Mouse (Mus musculus) midbrain, embryonic 15.5 days (tissue): ENCODE data around the gene Prkg2. TPM values are rescaled to one million over a fixed set of nuclear protein-coding genes. Genes with fewer than 3 reads are reported as not detected.

Source experiments
- ATAC-seq: fragments of 200-750 bp; cut with Nextera tagmentation; replicated peaks from 2 replicates; pipeline ENCODE4 v1.8.0; 2017; ENCODE audit warnings: moderate TSS enrichment
- H3K27ac ChIP-seq: fragments of 300-500 bp; sonication (generic); 2 replicates; pipeline ENCODE4 v1.5.1; 2015; ENCODE audit warnings: mild to moderate bottlenecking, inconsistent platforms
- H3K27me3 ChIP-seq: fragments of 300-500 bp; sonication (generic); replicated peaks from 2 replicates; pipeline ENCODE4 v1.6.1; 2015; ENCODE audit warnings: inconsistent platforms
- H3K36me3 ChIP-seq: fragments of 300-500 bp; sonication (generic); replicated peaks from 2 replicates; pipeline ENCODE4 v1.6.1; 2015; ENCODE audit warnings: inconsistent platforms
- H3K4me1 ChIP-seq: fragments of 300-500 bp; sonication (generic); 2 replicates; pipeline ENCODE4 v1.6.1; 2015; ENCODE audit warnings: inconsistent platforms
- H3K4me2 ChIP-seq: fragments of 300-500 bp; sonication (generic); 2 replicates; pipeline ENCODE4 v1.6.1; 2015; ENCODE audit warnings: inconsistent platforms, mild to moderate bottlenecking, moderate library complexity
- H3K4me3 ChIP-seq: fragments of 300-500 bp; sonication (generic); 2 replicates; pipeline ENCODE4 v1.5.1; 2015; ENCODE audit warnings: mild to moderate bottlenecking, inconsistent platforms
- H3K9ac ChIP-seq: fragments of 300-500 bp; sonication (generic); 2 replicates; pipeline ENCODE4 v1.6.1; 2015; ENCODE audit warnings: mild to moderate bottlenecking, inconsistent platforms
- H3K9me3 ChIP-seq: fragments of 300-500 bp; sonication (generic); 2 replicates; pipeline ENCODE4 v1.6.1; 2016; ENCODE audit warnings: inconsistent platforms
- WGBS: fragments of 180-500 bp; shearing (Covaris S2); methylation state at CpG from one replicate; pipeline ENCODE4 v1.1.7; 2015; ENCODE audit warnings: mixed read lengths; 5-methylcytosine and 5-hydroxymethylcytosine counted together
- polyA plus RNA-seq: library from polyadenylated mRNA; unstranded; fragments of >200 nt; fragmentation: Nextera tagmentation; extraction: Ambion mirVana; gene quantifications from 2 replicates; pipeline ENCODE4 v1.2.1, GENCODE M21; 2015

The Prkg2 gene
- polyA plus RNA-seq, 1 experiment from 2014 or later = 2.7 TPM

DNA sequence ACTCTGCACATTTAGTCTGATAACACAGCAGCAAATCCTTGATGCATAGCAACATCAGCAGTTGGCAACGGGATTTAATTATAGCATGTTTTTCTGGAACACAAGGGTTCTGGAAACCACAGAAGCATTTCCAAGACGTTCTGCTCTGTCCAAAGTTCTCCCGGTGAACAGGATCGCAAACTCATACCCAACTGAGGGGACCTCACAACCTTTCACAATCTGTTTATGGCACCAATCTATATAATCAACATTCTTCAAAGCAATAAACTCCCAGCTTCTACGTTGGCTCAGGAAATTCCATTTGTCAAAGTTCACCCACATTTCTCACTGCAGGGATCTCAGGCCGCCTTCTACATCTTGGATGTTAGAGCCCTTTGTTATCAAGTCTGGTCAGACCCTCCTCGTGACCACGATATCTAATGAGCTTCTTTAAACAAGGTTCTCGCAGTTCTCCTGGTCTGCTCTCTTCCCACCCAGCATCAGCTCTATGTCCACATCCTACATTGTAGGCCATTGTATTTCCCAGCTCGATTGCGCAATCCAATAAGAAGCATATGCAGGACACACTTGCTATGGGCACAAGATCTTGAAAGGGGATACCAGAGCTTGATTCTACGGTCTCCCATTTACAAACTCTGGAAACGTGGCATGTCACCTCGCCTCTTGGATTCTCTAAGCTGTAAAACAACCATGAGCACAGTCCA lies 26.6 kb downstream of the Prkg2 start:
- H3K9ac ChIP-seq = no peak overlapping the region
- H3K4me2 ChIP-seq = no peak overlapping the region
- no peaks in the 10 kb centered on the region for H3K9me3 ChIP-seq
- H3K36me3 ChIP-seq = no peaks in the 10 kb centered on the region
- no peak overlapping the region for H3K27ac ChIP-seq
- no peaks in the 10 kb centered on the region for H3K27me3 ChIP-seq
- WGBS = 87% methylated on average over 14 of the region's 14 CpGs
- H3K4me1 ChIP-seq = no peaks in the 10 kb centered on the region
- no peak for ATAC-seq
- H3K4me3 ChIP-seq = no peak overlapping the region

DNA sequence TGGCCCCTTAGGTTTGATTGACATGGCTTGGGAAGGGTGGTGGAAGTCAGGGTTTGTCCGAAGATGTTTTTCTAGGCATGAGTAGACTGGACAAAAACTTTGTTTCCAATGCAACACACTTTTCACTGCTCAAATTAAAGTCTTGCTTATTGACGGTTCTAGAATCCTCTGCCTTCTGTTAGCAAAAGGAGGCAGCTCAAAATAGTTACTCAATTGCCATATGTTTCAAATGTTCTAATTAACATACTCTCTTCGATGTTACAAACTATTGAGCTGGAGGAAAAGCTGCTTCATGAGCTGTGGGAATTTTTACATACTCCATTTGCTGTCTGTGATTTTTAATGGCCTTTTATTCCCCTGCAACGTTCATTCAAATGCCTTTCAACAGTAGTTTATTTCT lies 39.0 kb downstream of the Prkg2 start:
- Histone ChIP-seq H3K4me3 (no peak overlapping the region), H3K27ac (no peak overlapping the region), H3K4me1 (no peaks in the 10 kb centered on the region), H3K27me3 (no peaks in the 10 kb centered on the region), H3K4me2 (no peak overlapping the region), H3K9ac (no peak overlapping the region), H3K36me3 (no peaks in the 10 kb centered on the region), H3K9me3 (no peaks in the 10 kb centered on the region)
- no peak for ATAC-seq
- 55% methylated on average over 4 of the region's 4 CpGs for WGBS

DNA sequence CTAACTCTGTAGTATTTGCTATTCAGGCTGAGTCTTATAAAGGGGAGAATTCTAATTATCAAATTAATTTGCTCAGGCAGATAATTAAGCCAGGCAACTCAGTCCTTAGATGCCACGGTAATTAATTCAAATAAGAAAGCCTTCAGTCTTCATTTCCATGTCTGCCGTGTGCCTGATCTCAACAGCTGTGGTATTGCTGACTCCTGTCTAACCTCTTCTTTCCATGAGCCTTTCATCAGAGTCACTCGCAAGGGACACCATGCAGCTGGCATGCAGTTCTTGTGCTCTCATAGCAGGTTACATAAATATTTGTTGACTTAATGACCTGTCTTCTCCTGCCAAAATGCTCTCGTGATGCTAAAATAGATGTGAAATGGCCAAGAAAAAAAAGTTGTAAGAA lies 41.4 kb downstream of the Prkg2 start:
- ATAC-seq = peak; percentile 63
- Histone ChIP-seq H3K4me2 (no peak overlapping the region), H3K27ac (no peak overlapping the region), H3K4me1 (no peaks in the 10 kb centered on the region), H3K36me3 (no peaks in the 10 kb centered on the region), H3K4me3 (no peak overlapping the region), H3K9me3 (no peaks in the 10 kb centered on the region), H3K9ac (no peak overlapping the region), H3K27me3 (no peaks in the 10 kb centered on the region)
- 32% methylated on average over 4 of the region's 4 CpGs for WGBS

DNA sequence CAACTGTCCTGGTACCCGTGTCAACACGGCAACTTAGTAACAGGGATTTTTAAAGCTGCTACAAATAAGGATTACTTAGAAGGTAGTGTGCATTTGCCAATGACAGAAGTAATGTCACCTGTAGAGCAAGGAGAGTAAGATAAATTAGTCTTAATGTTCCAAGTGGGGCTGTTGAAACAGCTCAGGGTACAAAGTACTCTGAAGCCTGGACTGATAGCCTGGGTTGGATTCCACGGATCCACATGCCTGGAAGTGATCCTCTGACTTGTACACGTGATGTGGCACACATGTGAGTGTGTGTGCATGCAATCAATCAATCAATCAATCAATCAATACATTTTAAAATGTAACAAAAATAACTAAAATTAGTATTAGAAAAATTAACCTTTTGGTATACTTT lies 45.6 kb downstream of the Prkg2 start:
- 89% methylated on average over 4 of the region's 4 CpGs for WGBS
- no peak for ATAC-seq

DNA sequence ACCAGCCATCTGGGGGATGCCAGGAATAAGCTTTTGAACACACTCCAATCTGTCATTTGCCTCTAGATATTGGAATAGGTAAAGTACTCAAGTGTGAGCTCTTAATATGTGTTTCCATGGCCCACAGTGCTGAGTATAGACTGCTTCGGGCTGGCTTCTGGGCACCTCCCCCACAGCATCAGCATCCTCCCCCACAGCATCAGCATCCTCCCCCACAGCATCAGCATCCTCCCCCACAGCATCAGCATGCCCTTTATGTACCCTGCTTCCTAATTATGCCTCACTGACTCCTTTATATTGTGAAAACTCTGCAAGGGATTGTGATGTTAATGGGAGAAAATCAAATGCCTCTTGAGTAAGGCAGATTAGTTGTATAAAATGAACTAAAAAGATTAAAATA lies 49.5 kb downstream of the Prkg2 start:
- Histone ChIP-seq H3K9me3 (no peaks in the 10 kb centered on the region), H3K27ac (no peak overlapping the region)
- 3% methylated on average over 1 of the region's 1 CpGs for WGBS

More for the DNA sequence above, 45.6 kb downstream of the Prkg2 start:
- H3K9me3 ChIP-seq = no peaks in the 10 kb centered on the region
- H3K36me3 ChIP-seq = no peaks in the 10 kb centered on the region
- no peaks in the 10 kb centered on the region for H3K27me3 ChIP-seq
- H3K27ac ChIP-seq = no peak overlapping the region
- H3K9ac ChIP-seq = no peak overlapping the region
- H3K4me3 ChIP-seq = no peak overlapping the region
- peaks cover 9% of the 10 kb centered on the region for H3K4me1 ChIP-seq
- no peak overlapping the region for H3K4me2 ChIP-seq

DNA sequence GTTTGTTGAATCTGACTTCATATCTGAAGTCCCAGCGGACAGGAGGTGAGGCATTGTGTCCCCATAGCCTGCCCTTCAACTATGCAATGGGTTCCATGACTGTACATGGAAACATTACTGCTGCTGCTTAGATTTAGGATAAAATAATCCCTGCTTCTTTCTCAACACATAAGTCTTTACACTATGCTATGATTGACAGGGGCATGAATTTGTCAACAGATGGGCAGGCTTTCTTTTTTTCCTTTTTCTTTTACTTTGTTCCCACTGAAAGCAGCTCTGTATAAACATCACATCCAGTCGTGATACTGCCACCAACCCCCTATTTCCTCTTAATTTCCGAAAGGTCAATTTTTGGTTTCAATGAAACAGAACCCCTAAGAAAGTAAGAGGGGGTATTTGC lies 50.0 kb downstream of the Prkg2 start:
- no peak overlapping the region for H3K4me3 ChIP-seq
- no peaks in the 10 kb centered on the region for H3K27me3 ChIP-seq
- ATAC-seq = no peak
- H3K4me2 ChIP-seq = no peak overlapping the region
- H3K9me3 ChIP-seq = no peaks in the 10 kb centered on the region
- no peaks in the 10 kb centered on the region for H3K36me3 ChIP-seq
- peaks cover 24% of the 10 kb centered on the region for H3K4me1 ChIP-seq
- H3K9ac ChIP-seq = no peak overlapping the region
- no peak overlapping the region for H3K27ac ChIP-seq
- 53% methylated on average over 3 of the region's 3 CpGs for WGBS

More for the DNA sequence above, 49.5 kb downstream of the Prkg2 start:
- Histone ChIP-seq H3K4me2 (no peak overlapping the region), H3K9ac (no peak overlapping the region), H3K27me3 (no peaks in the 10 kb centered on the region), H3K36me3 (no peaks in the 10 kb centered on the region), H3K4me1 (peaks cover 24% of the 10 kb centered on the region), H3K4me3 (no peak overlapping the region)
- peak; percentile 74 for ATAC-seq

DNA sequence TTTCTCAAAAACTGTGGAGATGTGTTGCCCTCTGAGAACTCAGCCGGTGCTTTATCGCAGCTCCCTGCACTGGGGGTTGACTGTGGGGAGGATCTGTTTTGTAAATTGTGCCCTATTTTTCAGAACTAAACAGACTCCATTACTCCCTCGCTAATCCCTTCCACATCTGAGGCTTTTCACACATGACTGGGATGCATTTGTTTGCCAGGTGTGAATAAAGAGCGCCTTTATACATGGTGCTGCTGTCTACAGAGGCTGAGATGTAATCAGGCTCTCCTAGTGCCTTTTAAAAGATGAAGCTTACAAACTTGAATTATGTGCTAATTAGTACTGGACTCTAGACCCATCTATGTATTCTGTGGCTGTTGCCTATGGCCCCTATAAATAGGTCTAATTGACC lies 50.7 kb downstream of the Prkg2 start:
- WGBS = 12% methylated on average over 4 of the region's 4 CpGs
- H3K27ac ChIP-seq = peak overlapping the region; percentile 54
- no peak overlapping the region for H3K4me3 ChIP-seq
- no peaks in the 10 kb centered on the region for H3K27me3 ChIP-seq
- H3K36me3 ChIP-seq = no peaks in the 10 kb centered on the region
- H3K4me2 ChIP-seq = no peak overlapping the region
- peaks cover 24% of the 10 kb centered on the region for H3K4me1 ChIP-seq
- H3K9me3 ChIP-seq = no peaks in the 10 kb centered on the region
- H3K9ac ChIP-seq = 0 out of 2 replicates have a peak overlapping the region, but pooled peaks have one; percentile 7
- peak; percentile 21 for ATAC-seq

DNA sequence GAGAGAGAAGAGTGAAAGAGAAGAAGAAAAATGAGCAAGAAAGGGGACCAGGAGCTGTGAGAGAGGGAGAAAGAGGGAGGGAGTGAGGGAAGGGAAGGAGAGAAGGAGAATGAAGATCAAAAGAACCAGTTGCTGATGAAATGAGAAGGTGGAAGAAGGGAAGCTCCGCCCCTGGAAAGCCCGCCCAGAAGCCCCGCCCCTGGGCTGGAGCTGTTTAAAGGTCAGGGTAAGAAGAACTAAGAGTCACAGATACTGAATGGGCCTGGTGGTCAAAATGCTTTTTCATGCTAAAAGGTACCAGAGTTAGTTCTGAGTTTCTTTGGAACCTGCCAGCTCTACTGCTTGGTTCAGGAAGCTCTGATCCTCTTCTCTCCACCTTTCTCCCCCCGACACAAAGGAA lies 51.1 kb downstream of the Prkg2 start:
- Histone ChIP-seq H3K27ac (peak overlapping the region; percentile 54), H3K9ac (no peak overlapping the region), H3K9me3 (no peaks in the 10 kb centered on the region), H3K27me3 (no peaks in the 10 kb centered on the region), H3K4me1 (peaks cover 24% of the 10 kb centered on the region), H3K4me2 (no peak overlapping the region), H3K36me3 (no peaks in the 10 kb centered on the region), H3K4me3 (no peak overlapping the region)
- peak; percentile 40 for ATAC-seq
- WGBS = 16% methylated on average over 4 of the region's 4 CpGs

DNA sequence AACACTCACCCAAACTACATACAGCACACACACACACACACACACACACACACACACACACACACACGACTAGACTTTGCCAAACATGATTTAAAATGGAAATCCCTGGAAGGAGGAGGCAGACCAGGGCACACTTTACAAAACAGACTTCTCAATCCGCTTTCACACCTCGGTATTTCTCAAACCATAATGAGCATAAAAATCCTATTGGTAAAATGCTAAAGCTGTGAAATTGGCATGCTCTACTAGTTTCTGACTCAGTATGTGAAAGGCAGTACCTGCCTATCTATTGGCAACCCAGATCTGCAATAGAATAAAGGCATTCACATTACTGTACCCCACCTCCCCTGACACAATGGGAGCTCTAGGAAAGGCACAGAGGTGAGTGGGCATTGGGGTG lies 52.1 kb downstream of the Prkg2 start:
- Histone ChIP-seq H3K4me2 (no peak overlapping the region), H3K27me3 (no peaks in the 10 kb centered on the region), H3K36me3 (no peaks in the 10 kb centered on the region), H3K9ac (no peak overlapping the region), H3K4me1 (peaks cover 24% of the 10 kb centered on the region), H3K27ac (no peak overlapping the region), H3K4me3 (no peak overlapping the region), H3K9me3 (no peaks in the 10 kb centered on the region)
- peak; percentile 29; the same call in 1 of the 2 replicates for ATAC-seq
- WGBS = 35% methylated on average over 3 of the region's 3 CpGs

DNA sequence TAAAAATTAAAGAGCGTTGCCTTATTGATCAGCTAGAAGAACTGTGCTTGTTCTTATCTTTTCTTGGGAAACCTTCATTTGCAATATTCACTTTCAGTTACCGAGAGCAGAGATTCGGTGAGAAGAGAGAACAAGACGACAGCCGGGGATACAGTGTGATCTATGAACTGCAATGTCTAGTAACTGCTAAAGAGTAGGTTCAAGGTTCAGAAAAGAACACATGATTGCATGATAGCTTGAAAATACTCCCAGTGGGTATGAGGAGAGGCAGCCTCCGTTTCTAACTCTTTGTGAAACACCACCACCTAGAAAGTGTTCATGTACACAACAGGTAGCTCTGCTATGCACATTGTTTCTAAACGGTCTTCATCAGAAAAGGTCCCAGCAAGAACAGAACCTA lies 55.8 kb downstream of the Prkg2 start:
- Histone ChIP-seq H3K36me3 (no peaks in the 10 kb centered on the region), H3K4me1 (peaks cover 17% of the 10 kb centered on the region), H3K4me2 (no peak overlapping the region), H3K4me3 (no peak overlapping the region), H3K27me3 (no peaks in the 10 kb centered on the region), H3K27ac (no peak overlapping the region), H3K9ac (no peak overlapping the region), H3K9me3 (no peaks in the 10 kb centered on the region)
- WGBS = 86% methylated on average over 7 of the region's 7 CpGs
- no peak for ATAC-seq

DNA sequence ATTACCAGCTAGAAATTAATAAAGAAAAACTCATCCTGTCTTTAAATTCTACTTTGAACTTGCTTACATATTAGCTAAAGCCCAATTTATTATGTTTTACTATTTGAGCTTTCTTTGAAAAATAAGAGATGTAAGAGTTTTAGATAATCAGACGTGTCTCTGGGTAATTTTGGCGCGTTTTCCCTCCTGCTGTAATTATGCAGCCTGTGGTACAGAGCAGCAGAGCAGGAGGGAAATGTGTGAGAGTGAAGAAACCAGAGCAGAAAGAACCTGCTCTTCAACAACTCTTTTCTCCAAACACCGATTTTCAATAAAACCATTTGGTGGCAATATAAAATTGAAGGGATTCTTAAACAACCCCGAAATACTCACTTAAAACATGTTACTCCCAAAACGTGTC lies 58.8 kb downstream of the Prkg2 start:
- no peak for ATAC-seq
- H3K9ac ChIP-seq = no peak overlapping the region
- no peak overlapping the region for H3K4me2 ChIP-seq
- H3K4me1 ChIP-seq = peaks cover 10% of the 10 kb centered on the region
- 69% methylated on average over 6 of the region's 6 CpGs for WGBS
- H3K27me3 ChIP-seq = no peaks in the 10 kb centered on the region
- no peak overlapping the region for H3K4me3 ChIP-seq
- no peaks in the 10 kb centered on the region for H3K9me3 ChIP-seq
- no peak overlapping the region for H3K27ac ChIP-seq
- no peaks in the 10 kb centered on the region for H3K36me3 ChIP-seq

DNA sequence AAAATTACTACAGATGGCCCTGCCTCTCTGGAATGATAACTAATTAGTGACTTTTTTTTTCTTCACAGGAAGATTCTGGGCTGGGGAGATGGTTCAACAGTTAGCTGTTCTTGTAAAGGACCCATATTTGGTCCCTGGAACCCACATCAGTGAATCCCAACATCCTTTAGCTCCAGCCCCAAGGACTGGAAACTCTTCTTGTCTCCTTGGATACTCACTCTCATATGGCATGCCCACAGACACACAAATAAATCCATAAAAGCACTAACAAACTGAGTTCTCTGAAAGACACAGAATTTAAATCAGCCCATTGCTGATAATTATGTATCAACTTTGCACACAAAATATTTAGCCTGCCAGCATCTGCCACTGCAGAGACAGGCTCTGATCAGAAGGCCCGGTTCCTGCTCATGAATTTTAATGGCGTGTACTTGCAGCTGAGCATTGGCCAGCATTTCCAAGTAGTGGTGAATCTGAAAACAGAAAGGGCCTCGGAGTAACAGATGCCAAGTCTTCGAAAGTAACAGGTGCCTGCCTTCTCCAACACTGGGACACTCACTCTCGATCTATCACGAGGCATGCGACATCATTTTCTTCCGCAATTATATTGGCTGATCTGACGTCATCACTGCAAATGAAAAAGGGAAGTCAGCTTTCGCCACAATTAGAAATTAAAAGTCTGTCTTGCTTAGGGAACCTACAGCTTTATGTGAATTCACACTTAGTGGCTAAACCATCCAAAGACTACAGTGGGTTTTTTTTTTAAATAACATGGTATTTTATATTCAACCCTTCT lies 61.1 kb downstream of the Prkg2 start:
- H3K27ac ChIP-seq = peak overlapping the region; percentile 29; the same call in 1 of the 2 replicates

DNA sequence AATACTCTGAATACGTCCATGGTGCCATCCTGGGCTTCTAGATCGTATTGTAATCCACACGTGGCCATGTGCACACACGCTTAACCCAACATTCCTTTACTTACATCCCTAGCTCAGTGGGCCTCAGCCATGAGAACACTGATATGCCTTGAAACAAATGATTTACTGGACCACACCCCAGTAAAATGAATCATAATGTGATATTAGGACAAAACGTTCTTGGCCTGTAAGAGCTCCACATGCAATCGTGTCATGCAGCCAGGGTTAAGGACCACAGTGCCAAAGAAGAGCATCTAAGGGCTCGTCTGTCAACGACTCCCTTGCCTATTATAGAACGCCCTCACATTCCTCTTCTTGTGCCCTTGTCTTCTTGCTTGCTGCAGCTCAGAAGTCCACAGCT lies 70.5 kb downstream of the Prkg2 start:
- Histone ChIP-seq H3K27me3 (no peaks in the 10 kb centered on the region), H3K4me1 (no peaks in the 10 kb centered on the region), H3K36me3 (no peaks in the 10 kb centered on the region), H3K4me3 (no peak overlapping the region), H3K9me3 (no peaks in the 10 kb centered on the region), H3K4me2 (no peak overlapping the region), H3K9ac (no peak overlapping the region), H3K27ac (no peak overlapping the region)
- no peak for ATAC-seq
- WGBS = 92% methylated on average over 9 of the region's 9 CpGs

More for the DNA sequence above, 61.1 kb downstream of the Prkg2 start:
- peaks cover 10% of the 10 kb centered on the region for H3K4me1 ChIP-seq
- 37% methylated on average over 10 of the region's 10 CpGs for WGBS
- H3K27me3 ChIP-seq = no peaks in the 10 kb centered on the region
- H3K4me2 ChIP-seq = no peak overlapping the region
- ATAC-seq = peak; percentile 84
- H3K9ac ChIP-seq = no peak overlapping the region
- H3K36me3 ChIP-seq = no peaks in the 10 kb centered on the region
- no peaks in the 10 kb centered on the region for H3K9me3 ChIP-seq
- no peak overlapping the region for H3K4me3 ChIP-seq
